Mouse (Mus musculus): ENCODE results near the gene Rab31.

Gene Rab31

DNA sequence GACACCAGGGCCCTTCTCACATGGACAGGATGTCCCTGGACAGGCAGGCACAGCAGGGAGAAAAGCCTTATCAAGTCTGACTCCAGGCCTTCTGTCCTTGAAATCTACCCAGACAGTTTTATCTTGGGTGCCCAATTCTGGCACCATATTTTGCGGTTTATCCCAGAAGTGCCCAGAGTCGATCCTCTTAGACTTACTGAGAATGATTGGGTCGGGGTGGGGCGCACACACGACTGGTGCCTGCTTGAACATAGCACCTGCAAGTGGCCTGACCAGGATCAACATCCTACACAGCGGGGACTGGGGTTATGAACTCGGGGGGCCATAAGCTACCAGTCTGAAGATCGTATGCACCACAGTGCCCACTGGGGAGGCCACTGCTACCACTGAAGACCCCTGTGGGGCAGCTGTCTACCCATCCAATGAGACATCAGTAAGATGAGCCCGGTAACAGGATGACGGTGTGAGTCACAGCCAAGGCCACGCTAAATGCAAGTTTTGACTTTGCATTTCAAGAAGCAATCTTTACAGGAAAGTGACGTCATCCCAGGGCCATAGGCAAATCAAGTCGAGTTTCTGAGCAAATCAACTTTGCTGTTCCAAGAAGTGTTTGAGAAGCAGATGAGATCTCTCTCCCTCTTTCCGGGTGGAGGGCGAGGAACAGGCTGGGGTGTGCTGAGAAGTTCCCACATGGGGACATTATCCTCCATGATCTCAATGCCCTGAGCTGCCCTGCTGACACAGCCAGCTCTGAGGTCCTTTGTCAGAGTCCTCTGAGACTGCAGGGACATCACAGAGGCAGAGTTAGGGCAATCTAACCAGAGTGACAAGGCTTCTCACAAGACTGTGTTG, 32.5 kb downstream of the Rab31 start:
- DNase-seq (ENCODE audit: low spot score in 2 of 2) = no peak

DNA sequence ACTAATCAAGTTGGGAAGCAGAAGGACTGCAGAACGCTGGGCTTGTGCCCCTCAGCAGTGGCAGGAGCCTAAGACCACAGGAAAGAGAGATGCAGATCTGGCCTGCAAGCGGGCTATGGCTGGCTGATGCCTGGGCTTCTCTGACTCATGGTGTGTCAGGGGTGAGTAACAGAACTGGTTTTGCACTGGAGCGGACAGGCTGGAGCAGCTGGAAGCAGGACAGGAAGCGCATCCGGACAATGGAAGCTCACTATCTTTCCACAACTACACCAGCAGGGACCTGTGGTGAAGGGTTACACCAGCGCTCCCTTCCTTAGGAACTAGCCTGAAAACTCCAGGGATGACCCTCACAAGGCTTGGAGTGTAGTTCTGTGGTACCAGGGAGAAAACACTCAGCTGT, 34.9 kb downstream of the Rab31 start:
- no peak for DNase-seq (ENCODE audit: low spot score in 2 of 2)

DNA sequence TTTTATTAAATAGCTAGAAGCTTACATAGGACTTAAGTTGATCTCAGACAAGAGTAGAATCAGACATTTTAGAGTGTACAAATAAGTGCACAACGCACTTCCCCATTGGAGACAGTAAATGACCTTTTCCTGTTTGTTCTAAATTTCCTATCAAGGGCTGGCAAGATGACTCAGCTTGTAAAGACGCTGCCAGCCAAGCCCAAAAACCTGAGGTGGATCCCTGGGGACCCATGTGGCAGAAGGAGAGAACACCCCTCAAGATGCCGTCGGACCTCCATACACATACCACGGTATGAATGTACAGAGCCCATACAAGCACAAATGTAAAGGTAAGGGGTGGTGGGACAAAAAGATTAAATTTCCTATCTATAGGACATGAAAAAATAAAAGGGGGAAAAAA, 35.4 kb downstream of the Rab31 start:
- DNase-seq (ENCODE audit: low spot score in 2 of 2) = no peak

DNA sequence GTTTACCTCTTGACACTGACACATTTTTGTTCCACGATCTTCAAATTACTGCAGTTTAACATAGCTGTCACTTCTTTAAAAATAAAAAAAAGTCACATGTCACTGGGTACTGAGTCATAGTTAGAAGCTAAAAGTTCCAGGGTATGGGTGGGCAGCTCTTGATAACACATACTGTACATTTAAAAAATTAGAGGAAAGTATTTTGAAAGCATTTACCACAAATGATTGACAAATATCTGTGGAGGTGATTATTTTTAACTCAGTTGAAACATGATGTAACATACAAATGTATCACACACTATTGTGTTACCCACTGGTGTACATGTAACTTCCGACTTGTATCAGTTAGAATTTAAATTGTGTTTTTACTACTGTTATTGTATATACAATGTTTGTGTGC, 37.5 kb downstream of the Rab31 start:
- DNase-seq (ENCODE audit: low spot score in 2 of 2) = no peak

DNA sequence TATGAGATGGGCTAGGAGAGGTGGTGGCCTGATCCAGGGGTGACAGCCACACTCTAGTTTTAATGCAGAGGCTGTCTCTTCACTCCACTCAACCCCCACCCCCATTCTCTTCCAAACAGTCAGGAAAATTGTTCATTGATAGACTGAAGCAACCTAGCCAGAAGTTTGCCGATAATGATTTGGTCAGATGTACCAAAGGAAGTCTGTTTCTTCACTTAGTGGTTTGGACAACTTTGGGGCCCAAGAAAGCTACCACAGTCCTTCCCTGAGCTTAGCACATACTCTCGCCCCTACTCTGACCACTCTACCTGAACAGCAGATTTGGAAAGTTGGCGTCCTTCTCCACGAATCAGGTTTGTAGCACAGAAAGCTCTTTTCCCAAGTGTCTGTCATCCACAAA, 39.9 kb downstream of the Rab31 start:
- no peak for DNase-seq (ENCODE audit: low spot score in 2 of 2)

DNA sequence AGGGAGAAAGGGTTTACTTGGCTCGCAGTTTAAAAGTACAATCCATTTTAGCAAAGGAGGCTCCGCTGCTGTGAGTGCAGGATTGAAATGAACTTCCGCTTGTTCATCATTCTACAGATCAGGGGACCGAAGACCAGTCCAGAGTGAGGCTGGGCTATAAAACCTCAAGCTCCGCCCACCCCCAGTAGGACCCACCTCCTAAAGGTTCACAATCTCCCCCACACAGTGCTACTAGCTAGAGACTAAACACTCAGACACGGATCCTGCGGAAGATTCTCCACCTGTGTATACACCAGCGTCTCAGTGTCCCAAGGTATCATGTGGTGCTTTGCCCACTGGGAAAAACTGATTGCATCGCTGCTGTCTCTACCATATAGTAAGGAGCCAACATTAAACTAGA, 40.8 kb downstream of the Rab31 start:
- DNase-seq (ENCODE audit: low spot score in 2 of 2) = no peak

DNA sequence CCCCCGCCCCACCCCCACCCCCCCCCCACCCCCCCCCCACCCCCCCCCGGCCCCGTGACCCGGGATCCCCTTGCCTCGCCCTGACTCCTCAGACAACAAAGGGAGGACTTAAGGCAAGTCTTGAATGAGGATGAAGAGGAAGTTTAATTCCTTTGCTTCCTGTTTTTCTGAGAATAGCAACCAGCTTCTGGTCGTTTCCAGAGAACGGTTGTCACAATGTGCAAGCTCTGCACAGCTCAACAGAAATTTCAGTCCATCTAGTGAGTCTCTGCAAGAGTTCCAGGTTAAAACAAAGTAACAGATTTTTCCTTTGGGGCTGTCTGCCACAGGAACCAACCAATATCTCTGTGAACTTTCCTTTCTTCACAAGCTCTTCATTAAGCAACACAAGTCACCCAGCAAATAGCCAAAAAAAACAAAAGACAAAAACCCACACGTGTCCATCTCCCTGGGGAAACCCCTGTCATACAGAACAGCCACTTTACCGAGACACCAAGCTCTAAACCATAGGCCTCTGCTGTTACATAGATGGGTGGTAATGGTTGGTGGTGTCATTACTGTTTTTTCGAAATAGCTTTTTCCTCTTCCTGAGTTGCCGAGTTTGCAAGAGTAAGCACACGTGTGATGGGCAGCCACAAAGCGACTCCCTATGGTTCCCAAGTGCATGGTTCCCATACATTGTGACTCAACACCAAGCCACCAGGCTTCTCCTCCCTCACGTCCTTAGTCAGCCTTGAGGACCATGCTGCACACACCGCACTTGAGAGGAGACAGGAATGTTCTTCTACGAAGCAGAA, 42.4 kb downstream of the Rab31 start:
- no peak for DNase-seq (ENCODE audit: low spot score in 2 of 2)

DNA sequence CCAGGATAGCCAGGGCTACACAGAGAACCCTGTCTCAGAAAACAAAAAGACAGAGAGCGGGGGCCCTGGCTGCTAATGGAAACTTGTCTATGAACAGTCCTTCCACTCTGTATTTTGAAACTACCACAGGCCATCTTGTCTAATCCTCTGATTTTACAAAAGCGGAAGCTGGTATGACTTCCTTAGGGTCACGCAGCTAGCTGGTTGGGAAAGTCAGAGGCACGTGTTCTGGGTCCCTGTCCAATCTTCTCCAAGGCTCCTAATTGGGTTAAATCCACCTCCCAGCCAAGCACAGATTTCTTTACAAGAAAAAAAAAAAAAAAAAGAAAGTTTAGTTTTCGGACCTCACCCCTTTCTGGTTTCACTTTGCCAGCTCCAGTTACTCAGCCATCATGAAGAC, 45.8 kb downstream of the Rab31 start:
- no peak for DNase-seq (ENCODE audit: low spot score in 2 of 2)

DNA sequence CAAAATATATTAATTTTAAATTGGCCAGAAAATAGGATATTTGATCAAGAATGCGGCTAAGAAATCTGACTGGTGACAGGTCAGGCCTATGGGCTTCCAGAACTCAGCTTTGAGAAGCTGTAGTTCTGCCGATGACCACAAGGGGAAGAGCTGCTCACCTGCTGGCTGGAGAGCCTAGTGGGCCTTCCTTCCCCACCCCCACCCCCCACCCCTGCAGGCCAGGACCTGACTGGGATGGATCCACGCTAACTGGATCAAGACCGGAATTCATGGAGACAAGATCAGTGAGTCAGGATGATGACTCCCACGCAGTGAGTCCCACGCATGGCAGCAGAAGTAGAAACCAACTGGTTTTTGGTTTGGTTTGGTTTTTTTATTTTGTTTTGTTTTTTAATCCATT, 46.3 kb downstream of the Rab31 start:
- no peak for DNase-seq (ENCODE audit: low spot score in 2 of 2)

DNA sequence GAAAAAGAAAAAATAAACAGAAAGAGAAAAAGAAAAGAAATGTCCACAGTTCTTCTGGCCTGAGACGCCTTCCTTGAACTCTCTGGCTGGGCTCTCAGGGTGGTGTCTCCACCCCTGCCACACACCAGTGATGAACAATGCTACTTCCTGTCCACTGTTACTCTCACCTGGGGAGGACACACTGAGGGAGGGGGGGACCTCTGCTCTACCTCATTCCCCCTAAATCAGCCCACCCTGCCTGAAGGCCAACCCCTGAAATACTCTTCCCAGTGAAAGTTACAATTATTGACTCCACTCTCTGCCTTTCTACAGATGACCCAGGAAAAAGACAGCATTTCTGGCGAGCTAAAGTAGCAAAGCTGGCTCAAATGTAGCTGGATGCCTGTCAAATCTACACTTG, 46.7 kb downstream of the Rab31 start:
- no peak for DNase-seq (ENCODE audit: low spot score in 2 of 2)

DNA sequence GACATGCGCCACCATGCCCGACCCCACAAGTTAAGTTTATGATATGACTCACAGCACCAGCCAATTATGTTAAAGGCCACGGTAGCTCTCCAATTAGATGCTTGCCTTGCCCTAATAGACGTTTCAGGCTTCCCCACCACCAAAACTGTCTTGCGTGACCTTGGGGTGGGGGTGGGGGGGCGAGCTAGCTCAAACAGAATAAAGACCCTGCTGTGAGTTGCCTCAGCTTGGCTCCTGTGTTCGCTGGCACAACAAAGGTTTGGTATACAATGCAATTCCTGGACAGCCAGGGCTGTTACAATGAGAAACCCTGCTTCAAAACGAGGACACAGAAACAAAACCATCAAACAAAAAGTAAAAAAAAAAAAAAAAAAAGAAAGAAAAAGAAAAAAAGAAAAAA, 47.2 kb downstream of the Rab31 start:
- no peak for DNase-seq (ENCODE audit: low spot score in 2 of 2)

DNA sequence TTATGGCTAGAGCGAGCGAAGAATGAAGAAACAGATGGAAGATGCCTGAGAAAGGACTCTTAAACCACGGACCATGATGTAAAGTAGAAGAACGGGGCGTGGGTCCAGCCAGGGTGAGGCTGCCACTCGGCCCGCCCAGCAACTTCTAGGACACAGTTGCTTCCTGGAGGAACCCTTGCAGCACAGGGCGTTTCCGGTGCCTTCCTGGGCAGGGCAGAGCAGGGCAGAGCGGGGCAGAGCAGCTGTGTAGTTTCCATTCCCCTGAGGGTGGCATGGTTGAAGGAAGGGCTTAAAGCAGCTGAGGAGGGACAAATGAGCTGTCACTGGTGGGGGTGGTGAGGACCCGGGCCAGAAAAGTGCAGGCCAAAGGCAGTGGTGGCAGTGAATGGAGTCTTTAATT, 48.3 kb downstream of the Rab31 start:
- no peak for DNase-seq (ENCODE audit: low spot score in 2 of 2)

DNA sequence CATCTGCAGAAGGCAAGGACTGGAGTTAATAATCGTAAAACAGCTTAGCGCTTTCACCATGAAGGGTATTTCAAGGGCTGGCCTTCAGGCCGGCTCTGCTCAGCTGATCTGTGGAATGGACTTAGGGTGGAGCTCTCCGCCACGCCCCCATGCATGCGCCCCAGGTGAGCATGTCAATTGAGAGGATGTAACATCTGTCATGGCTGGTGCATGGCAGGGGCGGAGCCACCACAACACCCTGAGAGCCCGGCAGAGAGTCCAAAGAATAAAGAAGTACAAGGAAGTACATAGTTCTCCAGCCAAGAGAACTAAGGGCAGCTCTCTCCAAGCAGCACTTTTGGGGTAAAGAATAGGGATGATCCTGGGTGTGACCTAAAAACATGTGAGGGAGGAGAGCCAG, 48.9 kb downstream of the Rab31 start:
- no peak for DNase-seq (ENCODE audit: low spot score in 2 of 2)

DNA sequence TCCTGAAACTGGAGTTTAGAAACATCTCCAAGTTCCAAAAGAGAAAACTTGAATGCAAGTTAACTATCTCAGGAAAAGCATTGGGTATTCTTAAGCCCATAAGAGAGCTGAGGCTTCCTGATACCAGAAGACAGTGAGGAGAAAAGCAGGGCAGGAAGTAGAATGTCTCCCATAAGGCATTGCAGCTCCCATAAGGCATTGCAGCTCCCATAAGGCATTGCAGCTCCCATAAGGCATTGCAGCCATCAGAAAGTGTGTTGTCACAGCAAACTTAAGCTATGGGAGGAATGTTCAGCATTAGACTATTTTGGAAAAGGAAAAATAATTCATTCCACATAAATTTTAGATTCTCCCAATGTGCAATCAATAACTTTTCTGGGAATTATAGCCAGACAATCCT, 51.2 kb downstream of the Rab31 start:
- no peak for DNase-seq (ENCODE audit: low spot score in 2 of 2)

DNA sequence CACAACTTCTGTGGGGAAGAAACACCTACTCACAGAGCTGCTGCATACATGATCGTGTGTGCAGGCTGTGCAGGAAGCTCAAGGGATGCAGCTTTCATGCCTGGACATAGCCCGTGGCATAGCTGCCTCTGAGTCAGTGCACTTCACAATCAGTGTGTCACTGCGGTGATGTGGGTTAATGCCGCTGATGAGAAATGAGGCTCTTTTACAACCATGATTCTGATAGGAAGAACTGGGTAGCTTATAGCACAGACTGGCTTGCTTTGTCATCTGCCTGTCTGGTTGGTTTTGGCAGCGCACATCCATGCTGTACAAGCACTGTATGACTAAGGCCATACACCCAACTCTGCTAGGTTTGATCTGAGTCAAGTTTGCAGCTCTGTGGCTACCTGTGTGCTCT, 52.7 kb downstream of the Rab31 start:
- DNase-seq (ENCODE audit: low spot score in 2 of 2) = no peak

DNA sequence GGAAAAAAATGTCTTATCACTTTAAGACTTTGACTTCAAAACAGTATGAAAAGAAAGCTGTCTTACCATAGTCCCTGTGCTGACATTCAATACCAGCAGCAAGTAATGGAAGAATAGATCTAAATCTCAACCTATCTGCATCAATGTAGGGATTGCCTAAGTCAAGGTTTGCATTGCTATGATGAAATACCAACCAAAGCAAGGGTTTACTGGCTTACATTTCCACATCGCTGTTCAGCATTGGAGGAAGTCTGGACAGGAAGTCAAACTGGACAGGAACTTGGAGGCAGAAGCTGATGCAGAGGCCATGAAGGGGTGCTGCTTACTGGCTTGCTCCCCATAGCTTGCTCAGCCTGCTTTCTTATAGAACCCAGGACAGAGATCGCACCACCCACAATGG, 54.0 kb downstream of the Rab31 start:
- DNase-seq (ENCODE audit: low spot score in 2 of 2) = no peak

DNA sequence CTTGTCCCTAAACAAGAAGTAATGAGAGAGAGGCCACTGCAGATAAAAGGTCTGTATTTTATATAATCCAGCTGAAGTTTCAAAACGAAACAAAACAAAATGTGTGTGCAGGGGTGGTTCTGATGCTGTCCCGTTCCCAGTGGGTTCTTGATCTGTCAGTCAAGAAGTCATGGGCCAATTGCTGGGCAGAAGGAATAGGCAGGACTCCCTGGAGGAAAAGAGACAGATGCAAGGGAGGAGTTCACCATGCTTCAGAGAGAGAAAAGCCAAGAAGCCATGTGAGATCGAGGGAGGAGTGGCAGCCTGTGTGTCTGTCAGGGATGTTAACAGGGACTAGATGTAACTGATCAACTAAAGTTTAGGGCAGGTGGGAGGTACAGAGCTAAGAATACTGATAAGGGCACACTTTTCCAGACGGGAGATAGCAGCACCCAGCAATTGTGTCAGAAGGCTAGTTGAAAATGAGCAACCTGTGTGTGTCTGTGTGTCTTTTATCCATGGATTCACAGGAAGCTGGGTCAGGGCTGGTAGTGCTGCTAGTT, 54.8 kb downstream of the Rab31 start:
- no peak for DNase-seq (ENCODE audit: low spot score in 2 of 2)

DNA sequence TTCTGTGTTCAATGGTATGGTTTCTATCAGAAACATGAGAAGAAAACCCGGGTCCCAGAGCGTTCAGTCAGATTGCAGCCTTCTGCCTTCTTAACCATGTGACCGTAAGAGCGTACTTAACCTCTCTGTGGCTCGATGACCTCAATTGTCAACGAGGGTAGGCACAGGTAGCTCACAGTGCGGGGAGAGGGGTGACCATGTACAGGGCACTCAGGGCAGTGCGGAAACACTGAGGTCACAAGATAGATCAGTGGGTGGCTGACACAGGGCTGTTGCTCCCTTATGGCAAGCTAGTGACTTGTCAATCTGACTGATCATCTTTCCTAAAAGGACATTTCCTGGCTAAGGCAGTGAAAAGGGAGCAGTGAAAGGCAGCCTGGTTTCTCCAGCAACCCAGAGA, 58.5 kb downstream of the Rab31 start:
- no peak for DNase-seq (ENCODE audit: low spot score in 2 of 2)

DNA sequence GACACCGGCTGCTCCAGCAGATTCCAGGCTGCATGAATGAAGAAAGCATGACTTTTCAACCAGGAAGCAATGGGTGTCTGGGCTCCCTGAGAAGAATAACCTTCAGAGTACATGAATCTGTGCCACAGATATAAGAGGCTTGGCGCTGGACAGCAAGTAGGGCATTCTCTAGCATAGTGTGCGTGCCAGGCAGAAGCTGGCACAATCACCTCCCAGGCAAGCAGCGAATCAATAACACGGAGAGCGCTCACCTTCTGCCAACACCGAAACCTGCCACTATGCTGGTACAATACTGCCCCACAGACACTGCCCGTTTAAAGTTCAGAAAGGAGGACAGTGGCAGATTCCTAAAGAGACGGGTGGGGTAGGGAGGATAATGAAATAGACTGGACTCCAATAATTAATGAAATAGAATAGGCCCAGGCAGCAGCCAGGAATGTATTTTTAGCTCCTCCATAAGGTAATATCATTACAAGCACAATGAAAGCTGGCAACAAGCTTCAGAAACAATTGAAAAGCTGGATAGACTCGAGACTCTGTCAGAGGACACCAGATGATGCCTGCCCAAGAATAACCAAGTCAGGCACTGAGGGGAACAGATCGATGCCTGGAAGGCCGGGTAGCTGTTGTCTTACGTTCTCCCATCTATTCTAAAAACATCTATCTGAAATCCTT, 59.6 kb downstream of the Rab31 start:
- DNase-seq (ENCODE audit: low spot score in 2 of 2) = no peak

DNA sequence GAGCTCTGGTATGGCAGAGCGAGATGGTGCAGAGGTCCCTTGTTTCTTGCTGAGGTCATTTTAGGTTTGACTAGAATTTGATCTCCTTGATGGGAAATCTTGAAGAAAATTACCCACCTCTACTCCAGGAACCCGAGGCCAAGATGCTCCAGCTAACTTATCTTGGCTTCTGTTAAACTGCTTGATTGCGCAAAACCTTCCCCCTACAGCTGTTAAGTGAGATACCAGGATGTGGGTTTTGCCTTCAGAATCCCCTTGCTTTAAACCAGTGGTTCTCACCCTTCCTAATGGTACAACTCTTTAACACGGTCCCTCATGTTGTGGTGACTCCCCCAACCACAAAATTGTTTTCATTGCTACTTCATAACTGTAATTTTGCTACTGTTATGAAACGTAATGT, 60.8 kb downstream of the Rab31 start:
- no peak for DNase-seq (ENCODE audit: low spot score in 2 of 2)

DNA sequence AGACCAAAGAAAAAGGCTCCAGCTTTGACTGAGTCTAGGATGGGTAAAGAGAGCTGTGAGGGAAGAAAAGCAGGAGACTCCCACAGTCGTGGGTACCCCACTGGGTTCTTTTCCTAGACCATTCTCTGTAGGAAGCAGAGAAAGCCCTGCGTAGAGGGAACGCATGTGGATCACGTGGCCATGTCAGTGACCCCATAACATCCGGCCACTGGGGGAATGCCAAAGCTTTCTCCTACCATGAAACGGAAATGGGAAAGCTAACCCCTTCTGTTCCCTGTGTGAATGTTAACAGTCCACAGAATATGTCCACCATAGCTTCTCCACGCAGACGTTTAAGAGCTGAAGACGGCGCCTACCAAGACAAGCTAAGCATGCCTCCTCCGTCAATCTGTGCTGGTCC, 62.0 kb downstream of the Rab31 start:
- no peak for DNase-seq (ENCODE audit: low spot score in 2 of 2)

DNA sequence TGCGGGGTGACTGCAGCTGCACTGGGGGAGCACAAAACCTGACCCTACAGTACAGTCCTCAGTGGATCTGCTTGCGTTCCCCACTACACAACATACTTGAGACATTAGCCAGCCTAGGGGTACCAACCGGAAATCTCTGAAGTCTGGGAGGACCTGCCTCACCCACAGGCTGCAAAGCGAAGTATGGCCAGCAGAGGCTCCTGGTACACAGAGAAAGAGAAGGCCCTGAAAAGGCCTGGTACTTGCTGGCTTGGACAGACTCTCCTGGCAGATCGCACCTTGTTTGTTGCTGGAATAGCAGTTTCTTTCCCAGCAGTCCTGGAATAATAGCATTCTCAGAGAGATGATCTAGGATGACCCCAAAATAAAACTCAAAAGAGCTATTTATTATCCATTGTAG, 66.3 kb downstream of the Rab31 start:
- DNase-seq (ENCODE audit: low spot score in 2 of 2) = peak in 1 of 2 experiments; percentile 54
